Mouse (Mus musculus) small intestine, adult 2 months (tissue): ENCODE results near the gene Nap1l5.

ENCODE experiments used
- CTCF ChIP-seq: fragments of 200-500 bp; IDR thresholded peaks from 2 replicates; pipeline ENCODE4 v1.5.1; 2012; ENCODE audit warnings: low read depth, mild to moderate bottlenecking, control low read depth, inconsistent platforms, low read length, moderate library complexity, mixed read lengths; ENCODE audit not compliant: insufficient replicate concordance, insufficient read length; ENCODE audit errors: extremely low read depth
- POLR2A ChIP-seq: fragments of 200-500 bp; IDR thresholded peaks from 2 replicates; pipeline ENCODE4 v1.6.1; 2012; ENCODE audit warnings: low read depth, mild to moderate bottlenecking, control low read depth, inconsistent platforms, low read length, moderate library complexity

DNA sequence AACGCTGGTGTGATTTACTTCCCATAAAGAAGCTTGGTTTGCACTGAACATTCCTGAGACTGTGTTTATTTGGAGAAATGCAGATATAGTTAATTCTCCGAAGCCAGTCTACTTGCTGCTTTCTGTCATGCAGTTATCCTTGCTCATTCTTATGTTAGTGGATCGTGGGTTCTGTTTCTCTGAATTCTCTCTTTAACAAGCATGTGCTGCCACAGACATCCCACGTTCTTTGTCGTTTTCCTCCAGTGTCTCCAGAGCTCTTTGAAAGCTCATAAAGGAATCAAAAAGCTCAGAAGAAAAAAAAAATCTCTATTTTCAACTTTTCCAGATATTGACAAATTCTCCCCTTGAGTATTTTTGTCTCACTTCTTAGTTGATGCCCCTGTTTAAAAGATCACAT, 7.1 kb upstream of the Nap1l5 start:
- TF ChIP-seq CTCF (no peak), POLR2A (no peak)
